Mouse (Mus musculus): Measurements from ENCODE around the gene Dot1l. TPM values are rescaled to one million over a fixed set of nuclear protein-coding genes. Genes with fewer than 3 reads are reported as not detected.
A peak's percentile ranks its signal among the peaks of the same experiment; 100 is the strongest.

The Dot1l gene
- total RNA-seq, 1 experiment = 31.9 TPM

- no peak within 1 kb of the TSS for H3K27ac ChIP-seq (ENCODE audit: insufficient read depth, low read depth, low read length, poor library complexity, severe bottlenecking)
- no peak within 1 kb of the TSS for H3K9ac ChIP-seq (ENCODE audit: insufficient read depth, low read depth, low read length, poor library complexity, severe bottlenecking)
- no peaks in the 10 kb centered on the region for H3K9me3 ChIP-seq (ENCODE audit: control insufficient read depth, insufficient read depth, low read depth, low read length)
- peaks cover 50% of the 10 kb centered on the region for H3K36me3 ChIP-seq (ENCODE audit: control insufficient read depth, insufficient read depth, low read length, poor library complexity, severe bottlenecking)
- no peak for DNase-seq (ENCODE audit: low read depth, low spot score)
- in situ Hi-C loops (cut with MboI; ENCODE audit: low sequenced_read_pairs in 2 of 2, unreplicated experiment in 2 of 2) = no loop called here
- no peak within 1 kb of the TSS for H3K4me3 ChIP-seq (ENCODE audit: insufficient read depth in 1 of 2, low read depth in 1 of 2, low read length in 2 of 2, poor library complexity in 1 of 2, severe bottlenecking in 1 of 2)
- no peak for TF ChIP-seq ZNF384 (IDR thresholded peaks at IDR 0.05; ENCODE audit: low read depth, low read length)
- no peak for TF ChIP-seq CHD2 (IDR thresholded peaks at IDR 0.05; ENCODE audit: low read depth, low read length)
- TF ChIP-seq ZC3H11A (IDR thresholded peaks at IDR 0.05; ENCODE audit: borderline replicate concordance, low read depth, low read length) = no peak
- no peak for TF ChIP-seq MAFK (IDR thresholded peaks at IDR 0.05; ENCODE audit: insufficient read depth, low read depth, low read length)
- TF ChIP-seq HCFC1 (IDR thresholded peaks at IDR 0.05; ENCODE audit: borderline replicate concordance, insufficient read depth, low read length) = no peak
- peaks cover 10 to 23% of the 10 kb centered on the region in 2 experiments; a peak in 3 of 4 replicates for H3K4me1 ChIP-seq (ENCODE audit: control insufficient read depth in 2 of 2, insufficient read depth in 2 of 2, low read length in 2 of 2, poor library complexity in 1 of 2)
Observed at GRCm38 (mm10) chr10:80804916-80805315, 49.9 kb downstream of the Dot1l start, which contains the start of gene Amh. Amh (plus strand) TSS chr10:80805243.

- DNase-seq (ENCODE audit: low read depth, low spot score) = no peak
- Histone ChIP-seq H3K4me3 (ENCODE audit: insufficient read depth in 1 of 2, low read depth in 1 of 2, low read length in 2 of 2, poor library complexity in 1 of 2, severe bottlenecking in 1 of 2) (no peak overlapping the region), H3K4me1 (ENCODE audit: control insufficient read depth in 2 of 2, insufficient read depth in 2 of 2, low read length in 2 of 2, poor library complexity in 1 of 2) (peaks cover 10 to 22% of the 10 kb centered on the region in 2 experiments; a peak in 3 of 4 replicates), H3K9ac (ENCODE audit: insufficient read depth, low read depth, low read length, poor library complexity, severe bottlenecking) (no peak overlapping the region), H3K27ac (ENCODE audit: insufficient read depth, low read depth, low read length, poor library complexity, severe bottlenecking) (no peak overlapping the region), H3K36me3 (ENCODE audit: control insufficient read depth, insufficient read depth, low read length, poor library complexity, severe bottlenecking) (peaks cover 46% of the 10 kb centered on the region), H3K9me3 (ENCODE audit: control insufficient read depth, insufficient read depth, low read depth, low read length) (no peaks in the 10 kb centered on the region)
- in situ Hi-C loops (cut with MboI; ENCODE audit: low sequenced_read_pairs in 2 of 2, unreplicated experiment in 2 of 2) = no loop called here
- TF ChIP-seq HCFC1 (IDR thresholded peaks at IDR 0.05; ENCODE audit: borderline replicate concordance, insufficient read depth, low read length) (no peak), ZNF384 (IDR thresholded peaks at IDR 0.05; ENCODE audit: low read depth, low read length) (no peak), MAFK (IDR thresholded peaks at IDR 0.05; ENCODE audit: insufficient read depth, low read depth, low read length) (no peak), CHD2 (IDR thresholded peaks at IDR 0.05; ENCODE audit: low read depth, low read length) (no peak), ZC3H11A (IDR thresholded peaks at IDR 0.05; ENCODE audit: borderline replicate concordance, low read depth, low read length) (no peak)
Observed at GRCm38 (mm10) chr10:80805322-80805721, 50.3 kb downstream of the Dot1l start.

GRCm38 (mm10) chr10:80805925-80806324 is 50.9 kb downstream of the Dot1l start:
- no peak overlapping the region for H3K9ac ChIP-seq (ENCODE audit: insufficient read depth, low read depth, low read length, poor library complexity, severe bottlenecking)
- no peak overlapping the region for H3K27ac ChIP-seq (ENCODE audit: insufficient read depth, low read depth, low read length, poor library complexity, severe bottlenecking)
- peaks cover 45% of the 10 kb centered on the region for H3K36me3 ChIP-seq (ENCODE audit: control insufficient read depth, insufficient read depth, low read length, poor library complexity, severe bottlenecking)
- H3K4me1 ChIP-seq (ENCODE audit: control insufficient read depth in 2 of 2, insufficient read depth in 2 of 2, low read length in 2 of 2, poor library complexity in 1 of 2) = peaks cover 10 to 22% of the 10 kb centered on the region in 2 experiments; a peak in 3 of 4 replicates
- peak; percentile 56 for DNase-seq (ENCODE audit: low read depth, low spot score)
- no peaks in the 10 kb centered on the region for H3K9me3 ChIP-seq (ENCODE audit: control insufficient read depth, insufficient read depth, low read depth, low read length)
- TF ChIP-seq ZC3H11A (IDR thresholded peaks at IDR 0.05; ENCODE audit: borderline replicate concordance, low read depth, low read length) (no peak), MAFK (IDR thresholded peaks at IDR 0.05; ENCODE audit: insufficient read depth, low read depth, low read length) (no peak), CHD2 (IDR thresholded peaks at IDR 0.05; ENCODE audit: low read depth, low read length) (no peak), HCFC1 (IDR thresholded peaks at IDR 0.05; ENCODE audit: borderline replicate concordance, insufficient read depth, low read length) (no peak), ZNF384 (IDR thresholded peaks at IDR 0.05; ENCODE audit: low read depth, low read length) (no peak)
- in situ Hi-C loops (cut with MboI; ENCODE audit: low sequenced_read_pairs in 2 of 2, unreplicated experiment in 2 of 2) = no loop called here
- H3K4me3 ChIP-seq (ENCODE audit: insufficient read depth in 1 of 2, low read depth in 1 of 2, low read length in 2 of 2, poor library complexity in 1 of 2, severe bottlenecking in 1 of 2) = no peak overlapping the region

GRCm38 (mm10) chr10:80806341-80807056 is 51.5 kb downstream of the Dot1l start:
- DNase-seq (ENCODE audit: low read depth, low spot score) = no peak
- in situ Hi-C loops (cut with MboI; ENCODE audit: low sequenced_read_pairs in 2 of 2, unreplicated experiment in 2 of 2) = no loop called here
- no peak for TF ChIP-seq ZNF384 (IDR thresholded peaks at IDR 0.05; ENCODE audit: low read depth, low read length)
- TF ChIP-seq HCFC1 (IDR thresholded peaks at IDR 0.05; ENCODE audit: borderline replicate concordance, insufficient read depth, low read length) = no peak
- no peak for TF ChIP-seq CHD2 (IDR thresholded peaks at IDR 0.05; ENCODE audit: low read depth, low read length)
- no peak for TF ChIP-seq ZC3H11A (IDR thresholded peaks at IDR 0.05; ENCODE audit: borderline replicate concordance, low read depth, low read length)
- no peak for TF ChIP-seq MAFK (IDR thresholded peaks at IDR 0.05; ENCODE audit: insufficient read depth, low read depth, low read length)
- H3K27ac ChIP-seq (ENCODE audit: insufficient read depth, low read depth, low read length, poor library complexity, severe bottlenecking) = no peak overlapping the region
- peaks cover 10 to 22% of the 10 kb centered on the region in 2 experiments; a peak in 3 of 4 replicates for H3K4me1 ChIP-seq (ENCODE audit: control insufficient read depth in 2 of 2, insufficient read depth in 2 of 2, low read length in 2 of 2, poor library complexity in 1 of 2)
- no peaks in the 10 kb centered on the region for H3K9me3 ChIP-seq (ENCODE audit: control insufficient read depth, insufficient read depth, low read depth, low read length)
- H3K36me3 ChIP-seq (ENCODE audit: control insufficient read depth, insufficient read depth, low read length, poor library complexity, severe bottlenecking) = peaks cover 39% of the 10 kb centered on the region
- H3K4me3 ChIP-seq (ENCODE audit: insufficient read depth in 1 of 2, low read depth in 1 of 2, low read length in 2 of 2, poor library complexity in 1 of 2, severe bottlenecking in 1 of 2) = peak overlapping the region; percentile 57 to 67
- peak overlapping the region; percentile 60 for H3K9ac ChIP-seq (ENCODE audit: insufficient read depth, low read depth, low read length, poor library complexity, severe bottlenecking)
